Mouse (Mus musculus): ENCODE measurements at regions not wholly inside any gene's neighbourhood (a gene's known extent, or its start where the extent isn't known, plus 50 kb on each side); places are given as distances from the start of the nearest gene placed in this dataset.

DNA sequence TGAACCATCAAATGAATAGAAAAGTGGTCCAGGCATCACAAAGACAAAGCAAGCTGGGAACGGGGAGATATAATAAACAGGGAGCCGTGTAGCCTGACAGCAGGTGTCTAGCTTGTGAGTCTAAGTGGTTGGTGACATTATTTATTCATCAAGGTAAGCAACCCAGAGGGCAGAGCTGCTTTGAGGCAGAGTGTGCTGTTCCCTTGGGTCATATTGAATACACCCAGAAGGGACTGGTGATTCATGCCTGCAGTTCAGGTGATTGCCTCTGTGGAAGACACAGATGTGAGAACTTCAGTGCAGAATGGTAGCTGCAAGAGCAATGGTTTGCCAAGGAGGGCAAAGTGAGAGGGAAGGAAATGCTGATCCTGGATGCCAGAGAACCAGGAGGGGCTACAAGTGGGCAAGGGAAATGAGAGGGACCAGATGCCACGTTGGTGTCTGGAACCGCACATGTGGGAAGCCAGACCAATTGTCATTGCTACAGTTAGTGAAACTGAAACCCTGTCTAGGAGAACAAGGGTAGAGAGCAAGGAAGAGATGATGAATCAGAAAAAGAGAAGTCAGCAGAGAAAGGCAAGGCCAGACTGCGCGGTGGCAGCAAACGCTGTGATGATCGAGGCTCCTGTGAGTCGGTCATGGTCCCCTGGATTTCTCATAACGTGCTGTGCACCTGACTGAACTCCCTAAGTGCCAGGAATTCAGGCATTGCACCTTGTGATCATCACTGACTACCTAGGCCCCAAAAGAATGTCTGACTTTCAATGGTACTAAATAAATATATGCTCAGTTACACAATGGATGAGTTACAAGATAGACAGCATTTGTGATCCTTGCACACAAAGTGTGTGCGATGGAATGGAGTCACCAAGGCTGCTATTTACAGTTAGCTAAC is 190.0 kb upstream of the Car8 start:
- H3K27ac ChIP-seq (replicated peaks) = no peak overlapping the region
- H3K9me3 ChIP-seq (ENCODE audit: control insufficient read depth, low read length) = no peaks in the 10 kb centered on the region
- H3K36me3 ChIP-seq (ENCODE audit: control insufficient read depth, insufficient read depth, low read length) = no peaks in the 10 kb centered on the region
- ATAC-seq (ENCODE audit: low FRiP score, low TSS enrichment) (no peak), DNase-seq (ENCODE audit: low spot score) (no peak)
- WGBS = 77% methylated on average over 11 of the region's 11 CpGs
- no peak for TF ChIP-seq EP300 (optimal IDR thresholded peaks at IDR 0.05)
- no peak for TF ChIP-seq CTCF (IDR thresholded peaks at IDR 0.05; ENCODE audit: low read depth)
- no peaks in the 10 kb centered on the region for H3K4me1 ChIP-seq (replicated peaks; ENCODE audit: control insufficient read depth, insufficient read depth)
- no peaks in the 10 kb centered on the region for H3K27me3 ChIP-seq (ENCODE audit: control insufficient read depth, insufficient read depth, low read length)
- no peak overlapping the region for H3K4me2 ChIP-seq (replicated peaks; ENCODE audit: low read depth)
- no peak overlapping the region for H3K9ac ChIP-seq (ENCODE audit: low read length)
- H3K4me3 ChIP-seq (ENCODE audit: low read depth, low read length) = no peak overlapping the region

DNA sequence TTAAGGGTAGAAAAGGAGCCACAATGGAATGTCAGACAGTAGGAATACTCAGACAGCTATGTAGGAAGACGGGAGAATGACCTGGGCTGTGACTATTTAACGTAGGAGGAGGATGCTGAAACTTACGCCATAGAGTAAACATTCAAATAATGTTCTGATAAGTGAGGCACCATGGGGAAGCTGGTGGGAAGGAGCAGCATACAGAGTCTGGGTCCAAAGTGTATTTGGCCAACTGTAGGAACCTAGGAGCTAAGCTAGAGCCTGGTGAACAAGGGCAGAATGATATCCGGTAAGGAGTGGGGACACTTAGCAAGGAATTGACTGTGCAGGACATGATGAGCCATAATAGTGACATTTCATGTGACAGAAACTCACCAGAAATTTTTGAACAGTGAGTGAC is 189.0 kb upstream of the Car8 start:
- no peaks in the 10 kb centered on the region for H3K36me3 ChIP-seq (ENCODE audit: control insufficient read depth, insufficient read depth, low read length)
- H3K4me3 ChIP-seq (ENCODE audit: low read depth, low read length) = no peak overlapping the region
- no peak overlapping the region for H3K27ac ChIP-seq (replicated peaks)
- WGBS = 40% methylated on average over 4 of the region's 4 CpGs
- H3K4me2 ChIP-seq (replicated peaks; ENCODE audit: low read depth) = no peak overlapping the region
- no peak for ATAC-seq (ENCODE audit: low FRiP score, low TSS enrichment)
- no peak for DNase-seq (ENCODE audit: low spot score)
- TF ChIP-seq EP300 (optimal IDR thresholded peaks at IDR 0.05) (no peak), CTCF (IDR thresholded peaks at IDR 0.05; ENCODE audit: low read depth) (no peak)
- H3K27me3 ChIP-seq (ENCODE audit: control insufficient read depth, insufficient read depth, low read length) = no peaks in the 10 kb centered on the region
- no peak overlapping the region for H3K9ac ChIP-seq (ENCODE audit: low read length)
- no peaks in the 10 kb centered on the region for H3K9me3 ChIP-seq (ENCODE audit: control insufficient read depth, low read length)
- no peaks in the 10 kb centered on the region for H3K4me1 ChIP-seq (replicated peaks; ENCODE audit: control insufficient read depth, insufficient read depth)

DNA sequence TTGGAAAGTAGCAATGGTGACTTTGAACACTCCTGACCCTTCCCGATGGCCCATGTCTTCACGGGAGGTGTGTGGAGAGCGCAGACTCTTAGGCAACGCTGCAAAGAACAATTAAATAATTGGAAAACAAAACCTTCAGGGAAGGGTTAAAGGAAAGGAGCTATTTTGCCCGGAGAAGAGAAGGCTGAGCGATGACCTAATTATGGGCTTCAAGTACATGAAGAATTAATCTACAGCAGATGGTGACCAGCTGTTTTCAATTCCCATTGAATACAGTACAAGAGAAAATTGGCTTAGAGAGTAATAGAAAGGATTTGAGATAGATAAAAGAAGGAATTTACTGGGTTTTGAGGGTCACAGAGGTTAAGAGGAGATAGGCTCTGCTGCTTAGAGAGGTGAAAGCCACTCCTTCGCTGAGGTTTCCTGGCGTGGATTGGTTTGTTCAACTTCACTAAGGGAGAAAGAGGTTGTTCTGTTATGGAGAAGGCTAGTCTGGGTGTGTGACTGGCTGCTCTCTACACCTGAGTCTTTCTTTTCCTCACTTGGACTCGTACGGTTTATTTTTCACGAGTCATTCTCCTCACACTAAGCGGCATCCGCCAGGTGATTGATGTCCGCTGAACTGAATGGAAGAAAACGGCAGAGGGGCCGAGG is 184.7 kb upstream of the Car8 start:
- H3K27ac ChIP-seq (replicated peaks) = no peak overlapping the region
- no peaks in the 10 kb centered on the region for H3K4me1 ChIP-seq (replicated peaks; ENCODE audit: control insufficient read depth, insufficient read depth)
- H3K9me3 ChIP-seq (ENCODE audit: control insufficient read depth, low read length) = no peaks in the 10 kb centered on the region
- ATAC-seq (ENCODE audit: low FRiP score, low TSS enrichment) (no peak), DNase-seq (ENCODE audit: low spot score) (no peak)
- no peak overlapping the region for H3K4me3 ChIP-seq (ENCODE audit: low read depth, low read length)
- no peak overlapping the region for H3K9ac ChIP-seq (ENCODE audit: low read length)
- H3K27me3 ChIP-seq (ENCODE audit: control insufficient read depth, insufficient read depth, low read length) = no peaks in the 10 kb centered on the region
- no peak overlapping the region for H3K4me2 ChIP-seq (replicated peaks; ENCODE audit: low read depth)
- no peaks in the 10 kb centered on the region for H3K36me3 ChIP-seq (ENCODE audit: control insufficient read depth, insufficient read depth, low read length)
- WGBS = 42% methylated on average over 16 of the region's 16 CpGs
- TF ChIP-seq CTCF (IDR thresholded peaks at IDR 0.05; ENCODE audit: low read depth) (no peak), EP300 (optimal IDR thresholded peaks at IDR 0.05) (no peak)

DNA sequence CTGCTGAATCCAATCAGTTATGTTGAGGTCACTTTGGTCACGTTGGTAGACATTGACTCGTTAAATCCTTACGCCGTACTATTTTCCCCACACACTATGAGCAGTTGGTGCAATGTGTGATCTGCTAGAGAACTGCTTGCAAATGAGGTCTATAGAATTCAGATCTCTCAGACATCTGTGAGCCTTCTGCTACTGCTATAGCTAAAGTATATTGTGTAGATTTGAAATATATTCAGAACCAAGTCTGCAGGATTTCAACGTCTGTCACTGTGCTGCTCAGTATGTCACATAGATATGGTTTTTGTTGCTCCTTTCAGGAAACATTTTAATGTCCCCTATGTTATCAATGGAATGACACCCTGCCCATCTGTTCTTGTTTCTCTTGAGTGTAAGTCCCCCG is 182.4 kb upstream of the Car8 start:
- ATAC-seq (ENCODE audit: low FRiP score, low TSS enrichment) (no peak), DNase-seq (ENCODE audit: low spot score) (no peak)
- no peak overlapping the region for H3K4me2 ChIP-seq (replicated peaks; ENCODE audit: low read depth)
- H3K4me1 ChIP-seq (replicated peaks; ENCODE audit: control insufficient read depth, insufficient read depth) = no peaks in the 10 kb centered on the region
- H3K9ac ChIP-seq (ENCODE audit: low read length) = no peak overlapping the region
- WGBS = 91% methylated on average over 6 of the region's 6 CpGs
- H3K27ac ChIP-seq (replicated peaks) = no peak overlapping the region
- H3K36me3 ChIP-seq (ENCODE audit: control insufficient read depth, insufficient read depth, low read length) = no peaks in the 10 kb centered on the region
- H3K4me3 ChIP-seq (ENCODE audit: low read depth, low read length) = no peak overlapping the region
- no peaks in the 10 kb centered on the region for H3K9me3 ChIP-seq (ENCODE audit: control insufficient read depth, low read length)
- TF ChIP-seq CTCF (IDR thresholded peaks at IDR 0.05; ENCODE audit: low read depth) (no peak), EP300 (optimal IDR thresholded peaks at IDR 0.05) (no peak)
- H3K27me3 ChIP-seq (ENCODE audit: control insufficient read depth, insufficient read depth, low read length) = no peaks in the 10 kb centered on the region

DNA sequence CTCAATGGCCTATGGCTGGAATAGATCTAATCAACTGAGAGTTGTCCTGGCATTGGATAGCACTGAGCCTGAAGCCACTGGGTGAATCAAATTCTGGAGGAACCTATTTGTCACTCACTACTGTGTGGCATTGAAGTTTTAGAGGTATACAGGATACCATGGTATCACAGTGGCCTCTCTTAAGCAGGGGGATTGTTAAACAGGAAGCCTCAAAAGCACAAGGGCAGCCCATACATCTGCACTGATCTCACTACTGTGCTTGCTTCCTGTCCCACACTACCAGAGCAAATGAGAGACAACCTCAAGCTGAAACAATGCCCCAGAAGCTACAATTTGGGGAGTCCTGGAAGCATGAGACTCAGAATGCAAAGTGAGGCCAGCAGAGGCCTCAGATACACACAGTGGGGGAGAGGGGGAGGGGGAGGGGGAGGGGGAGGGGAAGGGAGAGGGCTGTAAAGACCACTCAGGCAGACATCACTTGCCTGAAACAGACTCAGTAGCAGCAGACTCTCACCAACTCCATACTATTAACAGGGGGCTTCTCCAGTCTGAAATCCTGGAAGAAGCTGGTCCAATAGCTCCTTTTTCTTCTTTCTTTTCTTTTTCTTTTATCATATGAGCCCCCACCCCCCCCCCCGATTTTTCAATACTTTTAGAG is 179.7 kb upstream of the Car8 start:
- no peak overlapping the region for H3K27ac ChIP-seq (replicated peaks)
- WGBS = 33% methylated on average over 1 of the region's 1 CpGs
- H3K4me1 ChIP-seq (replicated peaks; ENCODE audit: control insufficient read depth, insufficient read depth) = no peaks in the 10 kb centered on the region

More for the DNA sequence above, 179.7 kb upstream of the Car8 start:
- TF ChIP-seq EP300 (optimal IDR thresholded peaks at IDR 0.05) (no peak), CTCF (IDR thresholded peaks at IDR 0.05; ENCODE audit: low read depth) (no peak)
- Histone ChIP-seq H3K27me3 (ENCODE audit: control insufficient read depth, insufficient read depth, low read length) (no peaks in the 10 kb centered on the region), H3K4me3 (ENCODE audit: low read depth, low read length) (no peak overlapping the region), H3K9ac (ENCODE audit: low read length) (no peak overlapping the region), H3K36me3 (ENCODE audit: control insufficient read depth, insufficient read depth, low read length) (no peaks in the 10 kb centered on the region), H3K4me2 (replicated peaks; ENCODE audit: low read depth) (no peak overlapping the region), H3K9me3 (ENCODE audit: control insufficient read depth, low read length) (no peaks in the 10 kb centered on the region)
- ATAC-seq (ENCODE audit: low FRiP score, low TSS enrichment) = no peak
- no peak for DNase-seq (ENCODE audit: low spot score)

All from stomach, postnatal 0 days (tissue).